Mouse (Mus musculus): ENCODE results near the gene Ugt1a8.

Gene Ugt1a8

DNA sequence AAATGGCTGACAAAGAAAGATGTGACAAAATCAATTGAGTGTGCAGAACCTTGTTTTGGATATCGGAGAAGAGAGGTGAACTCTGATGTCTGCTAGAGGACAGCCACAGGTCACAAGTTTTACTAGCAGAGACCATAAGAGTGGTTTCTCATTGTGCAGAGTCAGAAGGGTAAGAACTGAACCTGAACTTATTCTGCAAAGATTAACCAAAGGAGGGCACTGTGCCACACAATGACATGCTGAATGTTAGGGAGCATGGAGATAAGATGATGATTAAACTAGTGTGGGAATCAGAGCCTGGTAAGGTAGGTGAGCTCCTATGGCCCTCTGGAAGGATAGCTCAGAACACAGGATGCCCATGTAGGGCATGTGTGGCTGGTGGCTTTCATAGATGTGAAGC, 108.1 kb downstream of the Ugt1a8 start:
- peak; percentile 81 for DNase-seq

DNA sequence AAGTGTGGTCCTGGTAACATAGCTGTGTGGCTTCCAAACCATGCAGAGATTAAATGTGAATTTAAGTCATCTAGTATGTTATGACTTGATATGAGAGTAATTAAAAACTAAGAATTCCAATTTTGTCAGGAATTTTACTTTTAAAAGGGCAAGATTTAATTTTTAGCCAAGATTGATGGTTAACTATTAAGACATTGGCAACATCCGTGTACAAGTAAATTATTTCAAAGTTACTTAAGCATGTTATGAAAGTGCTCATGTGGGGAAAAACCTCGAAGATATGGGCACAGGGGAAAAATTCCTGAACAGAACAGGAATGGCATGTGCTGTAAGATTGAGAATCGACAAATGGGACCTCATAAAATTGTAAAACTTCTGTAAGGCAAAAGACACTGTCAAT, 109.8 kb downstream of the Ugt1a8 start:
- DNase-seq: no peak

- no peak for DNase-seq
These were observed 112.4 kb downstream of the Ugt1a8 start for GRCm38 (mm10) chr1:88199996-88200395.

DNA sequence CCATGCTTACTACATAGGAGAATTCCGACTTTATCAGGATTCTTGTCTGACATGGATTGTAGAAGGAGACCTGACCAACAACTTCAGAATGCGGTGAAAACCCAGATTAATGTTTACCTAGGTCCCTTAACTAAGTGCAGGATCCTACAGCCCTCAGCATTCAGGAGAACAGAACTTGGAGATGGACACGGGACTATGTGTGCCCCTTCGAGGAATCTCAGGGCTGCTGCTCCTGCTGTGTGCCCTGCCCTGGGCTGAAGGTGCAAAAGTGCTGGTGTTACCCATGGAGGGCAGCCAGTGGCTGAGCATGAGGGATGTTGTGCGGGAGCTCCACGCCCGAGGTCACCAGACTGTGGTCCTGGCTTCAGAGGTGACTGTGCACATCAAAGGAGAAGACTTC, 112.8 kb downstream of the Ugt1a8 start, which contains the start of gene Ugt1a2:
Gene Ugt1a2, plus strand, starts transcription at position 146 of the 400 bp plus-strand sequence.
- peak; percentile 63 for DNase-seq

- peak; percentile 84 for DNase-seq
These were observed 117.8 kb downstream of the Ugt1a8 start, which contains the start of gene Dnajb3 for GRCm38 (mm10) chr1:88205294-88205922. TSS of gene Dnajb3 (minus strand) at chr1:88205782.

DNA sequence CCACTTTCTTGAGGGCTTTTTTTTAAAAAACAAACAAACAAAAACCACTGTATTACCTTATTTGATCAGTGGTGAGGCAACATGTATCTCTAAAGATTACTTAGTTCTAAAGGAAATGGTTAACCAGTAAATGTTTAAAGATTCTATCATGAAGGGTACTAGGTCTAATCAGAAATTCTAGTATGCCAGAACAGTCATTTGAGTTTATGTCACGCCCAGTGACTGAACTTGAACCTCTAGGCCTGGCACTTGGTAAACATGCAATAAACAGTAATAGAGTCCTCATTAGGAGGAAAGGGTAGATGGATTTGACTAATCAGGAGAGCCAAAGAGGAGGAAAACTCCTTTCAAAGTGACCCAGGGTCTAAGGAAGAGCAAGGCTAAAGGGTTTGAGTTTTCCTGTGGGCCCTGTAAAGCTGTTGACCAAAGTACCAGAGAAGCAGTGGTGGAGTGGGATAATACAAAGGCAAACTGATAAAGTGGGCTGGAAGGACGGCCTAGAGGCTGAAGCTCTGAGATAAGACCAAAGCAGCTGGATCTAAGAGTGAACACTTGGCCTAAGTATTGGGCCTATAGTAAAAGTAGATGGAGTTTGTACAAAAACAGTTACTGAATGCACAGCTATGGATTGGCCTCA, 119.3 kb downstream of the Ugt1a8 start:
- no peak for DNase-seq

GRCm38 (mm10) chr1:88211812-88212211, 124.2 kb downstream of the Ugt1a8 start, which contains the start of gene Ugt1a1:
TSS of gene Ugt1a1 (plus strand) at chr1:88211959.
- peak; percentile 38 for DNase-seq

GRCm38 (mm10) chr1:88212341-88213045, 124.9 kb downstream of the Ugt1a8 start:
- no peak for DNase-seq

DNA sequence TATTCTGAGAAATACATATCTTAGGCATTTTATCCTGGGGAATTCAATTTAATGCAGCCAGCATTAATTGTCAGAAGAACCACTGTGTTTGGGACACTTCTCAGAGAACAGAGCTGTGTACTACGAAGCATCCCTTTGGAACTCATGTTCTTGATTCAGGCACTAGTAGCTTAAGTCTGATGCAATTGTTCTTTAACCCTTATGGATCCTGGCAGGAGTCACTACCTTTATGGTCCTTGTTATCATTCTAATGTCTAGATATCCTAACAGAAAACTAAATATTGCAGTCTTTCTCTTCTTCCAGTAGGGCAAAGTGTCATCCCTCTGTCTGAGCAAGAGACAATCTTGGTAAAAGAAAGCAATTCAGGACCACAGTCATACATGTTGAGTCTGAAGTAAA, 125.4 kb downstream of the Ugt1a8 start:
- DNase-seq: no peak

GRCm38 (mm10) chr1:88213766-88214461, 126.3 kb downstream of the Ugt1a8 start:
- DNase-seq: peak; percentile 24

DNA sequence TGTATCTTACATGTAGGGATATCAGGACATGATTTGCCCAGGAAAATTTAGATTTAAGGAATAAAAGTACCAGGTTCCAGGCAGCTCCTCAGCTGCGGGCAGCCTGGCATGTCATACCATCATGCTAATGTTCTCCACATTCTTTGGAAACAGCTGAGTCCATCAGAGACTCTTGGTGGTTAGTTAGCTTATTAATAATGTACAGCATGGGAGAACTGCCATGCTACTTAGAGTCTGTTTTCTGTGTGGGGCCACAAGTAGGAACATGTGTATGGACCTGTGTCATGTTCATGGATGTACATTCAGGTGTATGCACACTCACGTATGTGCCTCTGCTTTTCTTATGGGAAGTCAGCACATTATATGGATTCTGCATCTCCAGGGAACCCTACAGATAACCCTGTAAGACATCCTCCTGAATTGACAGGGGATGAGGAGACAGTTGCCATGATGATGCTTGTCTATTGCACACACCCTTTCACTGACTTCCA, 126.9 kb downstream of the Ugt1a8 start:
- DNase-seq: no peak

- no peak for DNase-seq
These were observed 128.1 kb downstream of the Ugt1a8 start for GRCm38 (mm10) chr1:88215466-88216380.

- peak; percentile 4 for DNase-seq
These were observed 128.9 kb downstream of the Ugt1a8 start for GRCm38 (mm10) chr1:88216551-88216950.

- DNase-seq: peak; percentile 26
These were observed 129.5 kb downstream of the Ugt1a8 start for GRCm38 (mm10) chr1:88217144-88217543.

DNA sequence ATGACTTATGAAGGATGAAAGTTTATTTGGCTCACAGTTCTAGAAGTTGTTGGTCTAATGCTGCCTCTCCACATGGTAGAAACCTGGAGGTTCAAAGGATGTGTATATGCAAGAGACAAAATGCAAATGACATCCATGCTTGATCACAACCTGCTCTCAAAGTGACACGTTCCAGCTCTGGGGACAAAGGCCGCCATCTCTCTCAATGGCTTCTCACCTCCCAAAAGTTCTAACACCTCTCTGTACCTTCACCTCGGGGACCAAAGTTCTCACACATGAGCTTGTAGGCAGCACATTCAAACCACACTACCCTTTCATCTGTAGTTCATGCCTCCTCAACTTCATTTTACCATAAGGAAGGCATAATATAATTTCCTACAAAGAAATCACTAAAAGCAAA, 130.0 kb downstream of the Ugt1a8 start:
- no peak for DNase-seq

DNA sequence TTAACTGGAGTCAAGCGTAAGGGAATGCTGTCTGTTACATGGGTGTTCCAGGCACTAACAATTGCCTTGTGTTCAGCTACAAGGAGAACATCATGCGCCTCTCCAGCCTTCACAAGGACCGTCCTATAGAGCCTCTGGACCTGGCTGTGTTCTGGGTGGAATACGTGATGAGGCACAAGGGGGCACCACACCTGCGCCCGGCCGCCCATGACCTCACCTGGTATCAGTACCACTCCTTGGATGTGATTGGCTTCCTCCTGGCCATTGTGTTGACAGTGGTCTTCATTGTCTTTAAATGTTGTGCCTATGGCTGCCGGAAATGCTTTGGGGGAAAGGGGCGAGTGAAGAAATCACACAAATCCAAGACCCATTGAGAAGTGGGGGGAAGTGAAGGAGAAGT, 130.4 kb downstream of the Ugt1a8 start:
- DNase-seq: no peak

GRCm38 (mm10) chr1:88218591-88218990, 131.0 kb downstream of the Ugt1a8 start:
- no peak for DNase-seq

- DNase-seq: no peak
These were observed 131.4 kb downstream of the Ugt1a8 start for GRCm38 (mm10) chr1:88219054-88219453.

DNA sequence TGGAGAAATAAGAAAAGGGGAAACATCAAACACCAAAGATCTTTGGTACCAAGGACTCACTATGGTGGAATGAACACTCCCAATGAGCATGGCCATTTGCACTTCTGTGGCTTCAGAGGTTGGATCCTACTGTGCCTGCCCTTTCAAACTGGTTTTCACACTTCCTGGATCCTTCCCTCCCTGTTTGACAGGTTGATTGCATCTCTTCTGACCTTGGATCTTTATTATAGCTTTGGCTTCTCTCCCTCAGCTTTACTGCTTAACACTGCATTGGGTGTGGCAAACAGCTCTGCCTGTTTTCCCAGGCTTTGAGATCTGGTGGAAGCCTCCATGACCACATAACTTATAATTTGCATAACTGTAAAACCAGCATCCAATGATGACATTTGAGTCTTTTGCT, 132.7 kb downstream of the Ugt1a8 start:
- DNase-seq: peak; percentile 6

- DNase-seq: no peak
These were observed 134.6 kb downstream of the Ugt1a8 start for GRCm38 (mm10) chr1:88222216-88222615.

GRCm38 (mm10) chr1:88223011-88223515, 135.4 kb downstream of the Ugt1a8 start:
- peak; percentile 5 for DNase-seq

DNA sequence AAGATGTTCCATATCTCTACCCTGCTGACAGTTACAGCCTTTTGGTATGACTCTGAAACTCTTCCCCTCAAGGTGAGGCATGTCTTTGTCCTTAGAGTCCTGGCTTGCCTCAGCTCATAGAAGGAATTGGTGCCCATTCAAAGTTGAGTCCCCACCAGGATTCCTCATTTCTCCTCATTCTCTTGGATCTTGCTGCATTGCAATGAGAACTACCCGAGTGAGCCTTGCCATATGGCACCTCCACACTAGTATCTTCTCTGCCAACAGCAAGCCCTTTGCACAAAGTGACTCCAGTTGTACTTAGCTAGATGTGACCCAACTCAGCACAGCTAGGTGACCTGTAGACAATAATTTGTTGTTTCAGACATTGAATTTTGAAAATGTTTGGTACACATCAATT, 136.0 kb downstream of the Ugt1a8 start:
- peak; percentile 21 for DNase-seq
